Mouse (Mus musculus) testis, adult 2 months (tissue): ENCODE measurements around the gene Dnajc17. TPM values are rescaled to one million over a fixed set of nuclear protein-coding genes. Genes with fewer than 3 reads are reported as not detected.
A peak's percentile ranks its signal among the peaks of the same experiment; 100 is the strongest.

Source experiments
- H3K27ac ChIP-seq: fragments of 200-500 bp; 2 replicates; pipeline ENCODE4 v1.5.1; 2012; ENCODE audit warnings: low read depth, low read length; ENCODE audit not compliant: control insufficient read depth, insufficient read depth
- H3K27me3 ChIP-seq: fragments of 200-500 bp; 2 replicates; pipeline ENCODE4 v1.6.1; 2012; ENCODE audit warnings: mild to moderate bottlenecking, low read length, moderate library complexity; ENCODE audit not compliant: control insufficient read depth, insufficient read depth
- H3K36me3 ChIP-seq: fragments of 200-500 bp; 2 replicates; pipeline ENCODE4 v1.6.1; 2012; ENCODE audit warnings: mild to moderate bottlenecking, low read length; ENCODE audit not compliant: control insufficient read depth, insufficient read depth
- H3K4me1 ChIP-seq: fragments of 200-500 bp; 2 replicates; pipeline ENCODE4 v1.6.1; 2012; ENCODE audit warnings: low read length; ENCODE audit not compliant: control insufficient read depth, insufficient read depth
- H3K4me3 ChIP-seq: fragments of 200-500 bp; 2 replicates; pipeline ENCODE4 v1.5.1; 2012; ENCODE audit warnings: low read depth, mild to moderate bottlenecking, low read length, moderate library complexity, mixed read lengths; ENCODE audit not compliant: control insufficient read depth
- CTCF ChIP-seq: fragments of 200-500 bp; IDR thresholded peaks from 2 replicates; pipeline ENCODE4 v1.5.1; 2012; ENCODE audit warnings: low read depth, mild to moderate bottlenecking, inconsistent platforms, low read length, moderate library complexity; ENCODE audit not compliant: control insufficient read depth, insufficient read depth, insufficient replicate concordance
- POLR2A ChIP-seq: fragments of 200-500 bp; IDR thresholded peaks from 2 replicates; pipeline ENCODE4 v1.6.1; 2012; ENCODE audit warnings: low read depth, mild to moderate bottlenecking, inconsistent platforms, low read length, moderate library complexity; ENCODE audit not compliant: control insufficient read depth
- polyA plus RNA-seq: library from polyadenylated mRNA; depleted of rRNA; stranded (reverse); fragments of >200 nt; gene quantifications from 2 replicates; pipeline ENCODE4 v1.2.3, GENCODE M21; 2012

Gene Dnajc17
- polyA plus RNA-seq, 1 experiment, result 3.7 TPM

DNA sequence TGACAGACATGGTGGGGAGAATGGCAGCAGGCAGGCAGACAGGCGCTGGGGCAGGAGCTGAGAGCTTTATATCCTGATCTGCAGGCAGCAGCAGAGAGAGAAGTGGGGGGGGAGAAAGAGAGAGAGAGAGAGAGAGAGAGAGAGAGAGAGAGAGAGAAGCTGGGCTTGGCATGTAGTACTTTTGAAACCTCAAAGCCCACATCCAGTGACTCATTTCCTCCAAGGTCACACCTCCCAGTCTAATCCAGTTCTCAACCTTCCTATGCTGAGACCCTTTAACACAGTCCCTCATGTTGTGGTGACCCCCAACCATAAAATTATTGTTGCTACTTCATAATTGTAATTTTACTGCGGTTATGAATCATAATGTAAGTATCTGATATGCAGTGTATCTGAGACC lies 38.3 kb downstream of the Dnajc17 start:
- Histone ChIP-seq H3K4me3 (no peak overlapping the region), H3K4me1 (peaks cover 15% of the 10 kb centered on the region), H3K27ac (no peak overlapping the region), H3K36me3 (no peaks in the 10 kb centered on the region), H3K27me3 (no peaks in the 10 kb centered on the region)
- TF ChIP-seq CTCF (no peak), POLR2A (no peak)

GRCm38 (mm10) chr2:119167866-119168256 lies 40.7 kb downstream of the Dnajc17 start:
- Histone ChIP-seq H3K4me1 (peaks cover 15% of the 10 kb centered on the region), H3K4me3 (peak overlapping the region; percentile 58), H3K36me3 (no peaks in the 10 kb centered on the region), H3K27me3 (no peaks in the 10 kb centered on the region), H3K27ac (no peak overlapping the region)
- TF ChIP-seq CTCF (no peak), POLR2A (no peak)

GRCm38 (mm10) chr2:119166901-119167865 lies 41.4 kb downstream of the Dnajc17 start, which contains the start of gene Gchfr:
Gene Gchfr (plus strand): TSS chr2:119167773.
- TF ChIP-seq CTCF (no peak), POLR2A (no peak)
- Histone ChIP-seq H3K27ac (no peak within 1 kb of the TSS), H3K27me3 (no peaks in the 10 kb centered on the region)

GRCm38 (mm10) chr2:119165401-119165800 lies 43.2 kb downstream of the Dnajc17 start:
- H3K27me3 ChIP-seq, result no peaks in the 10 kb centered on the region
- no peak for TF ChIP-seq CTCF
- no peak for TF ChIP-seq POLR2A
- no peak overlapping the region for H3K27ac ChIP-seq
- H3K4me3 ChIP-seq, result no peak overlapping the region
- H3K36me3 ChIP-seq, result no peaks in the 10 kb centered on the region
- H3K4me1 ChIP-seq, result peaks cover 15% of the 10 kb centered on the region

More at GRCm38 (mm10) chr2:119166901-119167865, 41.4 kb downstream of the Dnajc17 start, which contains the start of gene Gchfr:
- Histone ChIP-seq H3K4me3 (peak within 1 kb of the TSS; percentile 58), H3K36me3 (no peaks in the 10 kb centered on the region), H3K4me1 (peaks cover 15% of the 10 kb centered on the region)

GRCm38 (mm10) chr2:119163999-119164398 lies 44.6 kb downstream of the Dnajc17 start:
- no peaks in the 10 kb centered on the region for H3K27me3 ChIP-seq

DNA sequence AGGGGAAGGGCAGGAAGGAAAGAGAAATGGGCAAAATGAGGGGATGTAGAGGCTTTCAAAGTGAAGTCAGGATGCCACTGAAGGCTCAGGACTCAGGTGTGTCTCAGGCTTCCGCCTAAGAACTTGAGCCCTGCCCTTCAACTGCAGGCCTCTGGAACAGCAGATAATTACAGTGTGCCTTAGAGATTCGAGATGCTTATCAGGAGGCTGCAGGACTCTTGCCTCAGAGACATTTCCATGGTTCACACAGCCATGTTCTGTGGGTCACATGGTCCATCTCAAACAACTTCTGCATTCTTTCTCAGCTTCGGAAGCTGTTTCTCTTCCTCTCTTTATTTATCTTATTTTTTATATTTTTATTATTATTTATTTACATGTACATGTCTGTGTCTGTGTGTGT lies 45.5 kb downstream of the Dnajc17 start:
- H3K4me3 ChIP-seq, result no peak overlapping the region
- TF ChIP-seq CTCF, result no peak
- TF ChIP-seq POLR2A, result no peak
- peaks cover 15% of the 10 kb centered on the region for H3K4me1 ChIP-seq
- no peak overlapping the region for H3K27ac ChIP-seq
- H3K27me3 ChIP-seq, result no peaks in the 10 kb centered on the region
- H3K36me3 ChIP-seq, result no peaks in the 10 kb centered on the region

More at GRCm38 (mm10) chr2:119163999-119164398, 44.6 kb downstream of the Dnajc17 start:
- H3K27ac ChIP-seq, result no peak overlapping the region
- H3K4me1 ChIP-seq, result peaks cover 15% of the 10 kb centered on the region
- H3K4me3 ChIP-seq, result no peak overlapping the region
- TF ChIP-seq POLR2A (no peak), CTCF (no peak)
- no peaks in the 10 kb centered on the region for H3K36me3 ChIP-seq

DNA sequence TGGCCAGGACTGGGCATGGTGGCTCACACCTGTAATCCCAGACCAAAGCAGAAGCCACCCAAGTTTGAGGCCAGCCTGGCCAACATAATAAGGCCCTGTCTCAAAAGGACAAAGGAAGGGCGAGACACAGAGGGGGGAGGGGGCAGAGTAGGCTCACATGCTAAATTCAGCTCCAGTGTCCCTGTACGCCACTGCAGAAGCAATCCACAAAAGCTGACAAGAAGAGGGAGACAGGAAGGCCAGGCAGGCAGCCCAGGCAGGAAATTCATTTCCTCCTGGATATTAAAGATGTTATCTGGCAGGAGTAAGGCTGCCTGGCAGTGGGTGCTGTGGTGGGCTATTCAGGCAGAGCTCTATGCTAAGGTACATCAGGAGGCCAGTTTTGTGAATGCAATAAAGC lies 47.3 kb downstream of the Dnajc17 start:
- Histone ChIP-seq H3K27me3 (no peaks in the 10 kb centered on the region), H3K27ac (no peak overlapping the region), H3K4me1 (no peaks in the 10 kb centered on the region; the same call in 1 of the 2 replicates), H3K36me3 (no peaks in the 10 kb centered on the region), H3K4me3 (no peak overlapping the region)
- TF ChIP-seq POLR2A (no peak), CTCF (no peak)
